Mouse (Mus musculus) thymus, postnatal 10 days (tissue): ENCODE measurements around the gene Magi2.

ENCODE experiments used
- DNase-seq, 2 experiments: peaks; one replicate each; pipeline ENCODE4 v3.0.0; 2021; ENCODE audit warnings: low spot score in 2 of 2

Magi2 gene

DNA sequence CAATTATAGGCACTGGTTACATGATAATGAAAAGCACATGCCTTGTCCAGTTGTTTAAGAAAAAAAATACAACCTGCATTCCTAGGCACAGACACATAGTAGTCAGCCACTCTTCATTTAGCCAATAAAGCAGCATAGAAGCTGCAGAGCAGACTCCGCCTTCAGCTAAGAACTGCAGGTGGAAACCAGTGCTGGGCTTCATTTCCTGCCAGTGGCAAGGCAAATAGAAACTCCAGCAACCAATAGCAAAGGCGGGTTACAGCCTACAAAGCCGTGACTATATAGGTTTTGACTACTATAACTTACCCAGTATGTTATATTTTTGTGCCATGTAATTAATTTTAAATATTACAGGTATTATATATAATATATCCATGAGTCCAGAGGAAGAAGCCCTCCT is 1135.3 kb downstream of the Magi2 start:
- DNase-seq: peak in 1 of 2 experiments; percentile 5

DNA sequence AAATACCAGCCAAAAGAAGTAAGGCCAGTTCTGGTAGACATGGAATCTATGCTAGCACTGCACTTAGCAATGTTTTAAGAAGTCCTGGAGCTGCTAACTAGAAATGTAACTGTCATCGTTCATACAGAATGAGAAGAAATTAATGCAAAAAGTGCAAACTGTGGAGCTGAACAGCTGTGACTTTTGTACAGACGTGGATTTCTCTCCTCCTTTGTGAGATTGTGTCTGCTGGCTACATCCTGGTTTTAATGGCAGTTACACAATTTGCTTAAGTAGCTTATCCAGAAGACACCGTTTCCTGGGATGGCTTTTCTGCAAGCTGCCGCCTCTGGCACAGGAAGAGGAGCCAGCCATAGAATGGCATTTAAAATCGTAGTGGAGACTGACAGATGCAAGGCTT is 1136.4 kb downstream of the Magi2 start:
- DNase-seq: no peak

DNA sequence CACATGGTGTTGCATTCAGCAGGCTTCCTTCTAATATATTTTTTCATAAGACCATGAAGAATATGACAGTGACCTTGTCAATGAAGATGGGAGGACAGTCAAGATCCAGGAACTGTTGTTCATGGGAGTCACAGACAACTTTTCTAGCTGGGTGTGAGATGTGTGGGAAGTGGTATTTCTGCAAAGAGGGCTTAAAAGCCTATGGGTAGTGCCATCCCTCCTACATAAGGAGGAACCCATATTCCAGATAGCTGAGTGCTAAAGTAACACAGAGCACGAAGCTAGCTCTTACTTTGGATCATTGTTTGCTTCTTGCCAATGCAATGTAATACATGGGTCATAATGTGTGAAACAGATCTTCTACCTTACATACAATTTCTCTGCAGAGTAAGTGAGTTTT is 1146.8 kb downstream of the Magi2 start:
- no peak for DNase-seq

DNA sequence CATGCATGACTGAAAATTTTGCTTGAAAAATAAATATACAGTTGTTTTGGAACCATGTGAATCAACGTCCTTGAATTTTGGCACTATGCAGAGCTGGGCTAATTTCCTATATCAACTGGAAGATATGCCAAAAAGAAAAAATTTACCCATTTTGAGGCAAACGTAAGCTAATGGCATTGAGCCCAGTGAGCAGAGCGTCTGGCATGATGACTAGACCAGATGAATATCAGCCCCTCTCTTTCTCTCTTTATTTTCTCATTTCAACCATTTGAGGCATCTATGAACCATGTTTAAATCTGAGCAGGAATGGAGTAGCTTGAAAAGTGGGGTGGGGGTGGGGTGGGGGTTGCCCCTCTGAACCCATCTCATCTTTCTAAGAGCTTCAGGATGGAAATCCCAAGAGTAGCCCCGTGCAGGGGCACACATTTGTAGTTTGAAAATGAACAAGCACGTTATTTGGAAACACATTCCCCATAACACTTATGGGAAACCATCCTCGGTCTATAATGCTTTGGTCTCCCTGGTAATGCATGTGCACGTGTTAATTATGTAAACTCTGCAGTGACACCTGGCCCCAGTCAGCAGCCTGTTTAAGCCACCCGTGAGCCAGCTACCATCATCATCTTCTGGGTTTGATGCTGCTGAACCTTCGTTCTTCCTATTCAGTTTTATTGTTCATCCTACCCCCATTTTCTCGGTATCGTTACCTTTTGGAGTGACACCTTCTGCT is 1151.4 kb downstream of the Magi2 start:
- DNase-seq: no peak

DNA sequence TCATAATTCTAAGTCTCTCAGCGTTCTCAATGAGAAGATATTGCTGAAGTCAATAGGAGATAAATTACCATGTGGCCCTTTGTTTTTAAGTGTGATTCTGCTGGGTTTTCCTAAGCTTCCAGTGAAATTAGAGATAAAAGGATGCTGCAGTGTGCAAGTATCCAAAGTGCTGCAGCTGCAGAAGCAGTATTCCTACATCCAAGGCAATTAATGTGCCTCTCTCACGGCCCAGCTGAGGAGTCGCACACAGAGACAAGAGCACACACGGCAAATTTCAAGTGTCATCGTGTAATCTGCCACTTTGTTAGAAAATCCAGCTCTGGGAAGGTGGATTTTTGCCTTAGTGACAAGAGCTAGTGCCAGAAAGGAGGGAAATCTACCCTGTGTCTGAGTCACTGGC is 1177.7 kb downstream of the Magi2 start:
- DNase-seq: no peak

DNA sequence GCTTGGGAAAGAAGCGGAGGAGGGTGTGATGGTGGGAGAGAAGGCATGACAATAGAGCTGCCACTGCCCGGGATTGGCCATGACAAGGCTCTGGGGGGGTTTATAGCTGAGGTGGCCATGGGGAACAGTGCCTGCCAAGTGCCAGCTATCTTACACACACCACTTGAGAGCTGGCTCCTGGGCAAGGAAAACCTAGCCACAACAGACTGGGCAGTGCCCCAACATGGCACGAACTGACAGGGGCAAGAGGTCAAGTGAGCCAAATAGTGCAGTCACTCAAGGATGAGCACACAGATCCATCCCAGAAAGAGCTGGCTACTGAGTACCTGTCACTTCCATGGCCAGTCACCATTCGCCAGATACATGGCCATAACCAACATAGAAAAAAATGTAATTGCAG is 1179.8 kb downstream of the Magi2 start:
- DNase-seq: no peak

DNA sequence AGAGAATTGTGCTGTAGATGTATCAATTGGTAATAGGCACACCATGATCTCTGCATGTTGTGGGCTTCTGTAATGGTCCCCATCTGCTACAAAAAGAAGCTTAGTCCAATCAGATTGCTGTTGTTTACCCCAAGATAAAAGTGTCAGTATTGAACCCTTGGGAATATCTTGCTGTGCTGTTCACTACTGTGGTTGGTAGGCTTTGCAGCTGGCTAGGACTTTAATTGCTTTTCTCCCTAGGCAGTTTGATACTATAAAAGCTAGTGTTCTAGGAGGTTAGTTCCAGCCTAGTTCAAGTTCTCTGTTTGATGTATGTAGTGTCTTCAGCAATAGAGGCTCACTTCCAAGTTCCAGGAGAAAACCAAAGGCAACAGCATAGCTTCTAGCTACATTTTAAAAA is 1188.5 kb downstream of the Magi2 start:
- DNase-seq: no peak

DNA sequence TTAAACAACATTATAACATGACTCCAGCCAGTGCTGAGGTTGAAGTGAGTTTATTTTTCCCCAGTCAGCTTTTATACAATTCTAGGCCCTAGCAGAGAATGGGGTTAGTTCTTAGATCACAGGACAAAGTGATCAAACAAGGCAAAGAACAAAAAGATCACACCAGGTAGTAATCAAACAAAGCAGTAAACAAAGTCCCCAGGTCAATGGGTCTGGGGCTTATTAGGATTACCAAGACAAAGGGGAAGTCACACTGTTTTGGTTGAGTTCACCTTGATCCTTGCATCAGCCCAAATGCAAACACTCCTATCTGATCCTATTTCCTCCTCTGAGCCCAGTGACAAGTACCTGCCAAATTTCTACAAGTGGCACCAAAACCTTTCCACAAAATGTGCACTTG is 1190.5 kb downstream of the Magi2 start:
- no peak for DNase-seq

DNA sequence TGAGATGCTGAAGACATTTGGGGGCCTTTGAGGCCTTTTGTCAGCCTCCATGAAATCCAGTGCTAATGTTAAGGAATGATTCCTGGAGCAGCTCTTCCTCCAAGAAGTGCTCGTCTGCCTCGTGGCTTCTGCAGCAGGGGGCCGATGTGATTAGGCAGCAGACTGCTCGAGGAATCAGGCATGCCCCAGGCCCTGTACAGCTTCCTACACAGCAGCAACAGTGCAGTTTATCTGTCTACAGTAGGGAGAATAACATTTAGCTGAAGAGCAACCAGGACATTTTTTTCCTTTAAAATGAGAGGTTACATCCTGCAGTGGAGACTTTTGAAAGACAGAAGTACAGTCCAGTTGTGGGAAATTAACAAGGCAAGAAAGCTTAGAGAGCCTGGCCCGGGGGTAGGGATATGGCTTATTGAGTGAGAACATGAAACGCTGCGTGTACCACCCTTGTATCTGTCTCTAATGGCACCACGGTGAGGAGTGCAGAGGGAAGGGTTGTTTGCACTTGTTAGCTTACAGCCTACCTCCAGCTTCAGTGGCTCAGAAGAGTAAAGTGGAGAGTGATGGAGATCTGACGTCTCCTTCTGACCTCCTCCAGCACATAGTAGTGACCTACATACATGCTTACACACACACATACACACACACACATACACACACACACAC is 1205.4 kb downstream of the Magi2 start:
- no peak for DNase-seq

DNA sequence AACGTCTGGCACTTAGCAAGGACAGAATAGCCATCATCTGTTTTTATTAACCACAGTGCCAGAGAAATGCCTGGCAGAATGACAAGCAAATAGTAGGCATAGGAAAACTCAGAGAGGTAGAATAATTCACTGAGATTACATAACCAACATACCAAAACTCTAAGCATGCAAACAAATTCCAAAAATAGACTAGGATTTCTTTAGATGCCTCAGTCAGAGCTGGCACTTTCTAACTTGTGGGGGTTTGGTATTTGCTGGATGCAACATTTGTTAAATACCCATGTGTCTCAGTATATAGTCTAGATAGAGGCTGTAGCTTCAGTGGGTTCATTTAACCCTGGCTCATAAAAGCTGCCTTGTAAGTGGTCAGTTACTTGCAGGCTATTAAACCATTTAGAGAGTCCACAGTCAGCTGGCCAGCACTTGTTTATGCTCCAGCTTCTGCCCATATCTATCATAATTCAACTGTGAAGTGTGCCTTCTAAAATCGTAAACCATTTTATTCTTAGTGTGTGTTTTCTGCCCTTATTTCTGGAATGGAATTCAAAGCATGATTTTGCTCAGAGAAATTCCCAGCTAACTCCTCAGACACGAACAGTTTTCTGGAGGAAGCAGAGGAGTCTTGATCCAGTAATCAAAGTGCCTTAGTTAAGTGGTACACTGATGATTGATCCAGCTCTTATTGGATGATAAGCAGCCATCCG is 1219.8 kb downstream of the Magi2 start:
- DNase-seq: no peak

DNA sequence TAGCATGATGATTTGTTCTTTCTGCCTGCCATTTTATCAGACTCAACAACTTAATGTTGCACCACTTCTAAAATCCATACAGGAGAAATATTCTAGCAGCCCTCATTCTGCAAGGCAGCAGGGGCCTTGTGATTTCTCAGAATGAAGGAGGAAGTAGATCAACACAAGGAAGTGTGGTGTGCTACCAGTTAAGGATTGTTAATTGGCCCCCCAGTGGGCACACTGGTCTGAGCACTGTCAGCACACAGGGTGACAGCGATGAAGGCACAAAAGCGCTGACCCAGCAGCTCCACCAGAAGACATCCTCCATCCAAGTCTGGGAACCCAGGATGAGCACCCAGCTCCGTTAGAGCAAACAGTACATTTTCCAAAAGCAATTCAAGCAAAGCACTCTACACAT is 1229.3 kb downstream of the Magi2 start:
- DNase-seq: no peak

DNA sequence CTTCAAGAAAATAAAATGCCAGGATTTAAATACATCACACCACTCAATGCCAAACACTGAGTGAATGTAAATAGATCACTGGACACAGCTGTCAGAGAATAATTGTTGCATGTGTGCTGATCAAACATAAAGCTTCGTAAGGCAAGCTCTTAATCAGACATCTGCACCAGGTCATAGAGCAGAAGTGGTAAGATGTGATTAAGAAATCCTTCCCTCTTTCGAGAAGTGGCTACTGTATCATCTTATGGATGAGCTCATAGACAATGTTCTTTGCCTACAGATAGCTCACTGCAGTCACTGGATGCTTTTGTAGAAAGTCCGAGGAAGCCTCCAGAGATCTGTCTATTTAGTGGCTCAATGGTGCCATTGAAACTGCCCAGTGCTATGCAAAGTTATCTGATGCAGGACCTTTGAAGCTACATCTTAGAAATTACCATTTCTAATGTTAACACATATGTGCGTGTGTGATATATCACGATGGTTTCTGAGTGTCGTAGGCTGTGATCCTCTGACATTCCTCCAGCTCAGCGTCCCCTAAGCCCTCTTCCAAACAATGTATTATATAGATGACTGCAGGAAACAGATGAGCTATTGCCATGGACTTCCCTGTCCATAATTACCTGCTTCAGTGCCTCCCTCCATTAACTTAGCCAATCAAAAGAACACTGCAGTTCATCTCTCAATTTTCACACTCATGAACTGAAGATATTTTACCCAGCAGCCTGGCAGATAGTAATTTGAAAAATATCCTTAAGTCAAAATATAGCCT is 1231.1 kb downstream of the Magi2 start:
- DNase-seq: no peak

DNA sequence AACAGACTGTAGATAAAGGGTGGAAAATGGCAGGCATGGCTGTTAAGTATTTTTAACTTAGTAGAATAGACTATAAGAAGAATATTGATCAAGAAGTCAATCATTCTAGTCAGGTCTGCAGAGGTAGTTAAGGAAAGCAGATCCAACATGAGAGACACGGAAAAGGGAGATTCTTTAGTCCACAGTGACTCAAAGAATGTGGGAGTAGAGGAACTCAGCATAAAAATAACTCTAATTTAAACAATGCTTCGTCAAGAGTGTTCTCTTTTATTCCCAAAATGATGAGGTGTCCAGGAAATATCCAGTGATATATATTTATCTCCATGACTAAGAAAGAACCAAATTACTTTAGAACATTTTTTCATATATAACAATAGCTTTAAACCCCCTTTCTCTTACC is 1234.9 kb downstream of the Magi2 start:
- DNase-seq: no peak

DNA sequence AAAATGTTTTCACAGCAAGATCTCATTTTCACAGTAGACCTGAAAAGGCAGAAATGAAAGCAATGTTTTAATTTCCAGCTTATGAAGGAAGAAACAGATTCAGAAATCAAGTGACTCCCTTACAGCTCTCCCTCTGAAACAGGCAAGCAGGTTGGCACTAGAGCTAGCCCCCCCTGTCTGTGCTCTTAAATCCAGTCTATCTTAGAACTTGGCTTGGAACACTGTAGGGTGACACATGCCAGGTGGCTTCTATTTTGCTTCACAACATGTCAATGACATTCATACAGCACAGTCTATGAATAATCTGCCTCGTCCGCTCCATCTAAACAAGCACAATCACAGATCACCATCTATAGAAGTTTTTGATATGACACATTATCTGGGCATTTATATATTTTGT is 1235.5 kb downstream of the Magi2 start:
- DNase-seq: no peak

DNA sequence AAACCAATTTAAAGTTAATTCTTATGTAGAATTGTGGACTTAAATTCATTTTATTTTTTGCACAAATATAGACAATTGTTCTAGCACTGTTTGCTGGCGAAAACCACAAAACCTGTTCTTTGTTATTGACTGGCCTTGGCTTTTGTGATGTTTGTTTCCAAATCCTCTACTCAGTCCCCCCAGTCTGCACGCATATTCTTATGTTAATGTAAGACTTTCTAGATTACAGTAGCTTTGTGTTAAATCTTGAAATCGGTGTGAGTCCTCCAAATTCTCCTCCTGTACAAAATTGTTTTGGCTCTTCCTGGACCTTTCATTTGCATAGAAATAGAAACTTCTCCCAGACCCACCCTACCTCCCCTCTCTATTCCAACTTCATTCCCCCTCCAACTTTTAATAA is 1242.9 kb downstream of the Magi2 start:
- DNase-seq: no peak

DNA sequence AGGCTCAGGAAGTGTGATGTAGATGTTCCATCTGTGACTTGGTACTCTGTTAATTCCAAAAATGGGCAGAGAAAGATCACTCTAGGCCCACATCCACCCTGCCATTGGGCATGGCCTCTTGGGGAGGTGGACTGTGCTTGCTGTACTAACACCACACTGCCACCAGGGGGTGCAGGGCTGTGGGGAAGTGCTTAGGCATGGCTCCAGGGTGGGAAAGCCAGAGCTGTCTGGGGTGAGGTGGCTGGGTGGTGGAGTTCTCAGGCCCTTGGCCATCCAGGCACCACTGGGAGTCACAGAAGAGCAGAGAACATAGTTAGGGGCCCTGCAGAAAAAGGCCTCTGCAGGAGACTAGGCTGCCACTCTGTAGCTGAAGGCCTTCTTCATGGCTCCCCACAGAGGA is 1243.6 kb downstream of the Magi2 start:
- DNase-seq: peak; percentile 18 to 69

DNA sequence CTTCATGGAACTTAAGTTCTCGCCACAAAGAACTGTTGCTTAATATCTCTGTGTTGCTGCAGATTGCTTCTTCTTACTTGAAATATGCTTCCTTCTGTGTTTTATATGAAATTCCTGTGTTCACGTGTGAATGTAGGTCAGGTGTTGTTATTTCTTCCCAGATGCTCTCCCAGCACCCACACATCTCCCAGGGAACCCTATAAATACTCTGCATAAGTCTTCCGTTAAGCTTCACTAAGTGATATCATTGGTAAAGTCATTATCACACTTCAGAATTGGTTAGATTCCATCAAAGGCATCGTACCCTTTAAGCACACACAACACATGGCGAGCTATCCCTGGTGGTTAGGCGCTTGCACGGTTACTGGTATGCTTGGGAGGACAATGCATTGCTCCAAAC is 1257.7 kb downstream of the Magi2 start:
- no peak for DNase-seq

DNA sequence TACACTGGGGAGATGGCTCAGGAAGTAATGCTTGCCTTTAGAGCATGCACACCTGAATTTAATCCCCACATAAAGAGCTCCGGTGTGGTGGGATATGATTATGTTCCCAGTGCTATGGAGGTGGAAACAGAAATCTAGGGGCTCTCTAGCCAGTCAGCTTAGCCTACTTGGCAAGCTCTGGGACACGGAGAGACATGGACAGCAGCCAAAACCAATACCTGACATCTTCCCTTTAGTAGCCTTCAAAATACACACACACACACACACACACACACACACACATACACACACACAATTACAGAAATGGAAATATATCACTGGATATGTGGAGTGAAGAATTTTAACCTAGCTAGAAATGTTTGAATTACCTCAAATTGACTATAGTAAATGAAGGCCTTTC is 1265.1 kb downstream of the Magi2 start:
- no peak for DNase-seq

DNA sequence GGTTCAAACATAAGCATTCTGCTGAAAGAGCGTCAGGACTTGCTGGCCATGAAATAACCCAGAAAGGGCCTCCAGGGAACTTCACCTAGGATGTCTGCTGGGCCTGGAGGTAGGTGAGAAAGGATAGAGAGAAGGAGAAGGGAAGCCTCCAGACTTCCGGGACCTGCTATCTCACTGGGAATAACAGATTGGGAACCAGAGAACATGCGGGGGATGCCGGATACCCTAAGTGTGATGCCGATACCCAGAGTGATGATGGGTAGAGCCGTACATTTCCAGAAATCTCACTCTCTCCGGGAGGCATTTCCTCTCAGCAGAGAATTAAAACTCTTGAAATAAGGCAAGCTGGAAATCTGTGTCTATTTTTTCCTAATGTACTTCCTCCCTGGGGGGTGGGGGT is 1265.8 kb downstream of the Magi2 start:
- DNase-seq: no peak

DNA sequence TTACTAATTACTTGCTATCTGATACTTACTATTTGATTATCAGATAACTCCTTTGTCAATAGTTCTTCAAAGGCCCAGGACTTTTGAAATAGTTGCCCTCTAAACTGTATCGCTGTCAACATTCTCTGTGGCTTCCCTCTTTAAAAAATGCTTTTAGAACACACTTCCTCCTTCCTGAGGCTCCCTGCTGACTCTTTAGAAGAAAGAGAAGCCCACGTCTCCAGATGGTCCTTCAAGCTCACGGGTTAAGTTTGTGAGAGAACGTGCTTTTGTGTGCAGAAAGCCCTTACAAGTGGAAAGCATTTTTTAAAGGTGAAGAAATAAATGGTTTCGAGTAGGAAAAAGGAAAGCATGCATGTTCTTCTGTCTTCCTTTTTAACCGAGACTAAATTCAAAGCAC is 1267.2 kb downstream of the Magi2 start:
- no peak for DNase-seq

DNA sequence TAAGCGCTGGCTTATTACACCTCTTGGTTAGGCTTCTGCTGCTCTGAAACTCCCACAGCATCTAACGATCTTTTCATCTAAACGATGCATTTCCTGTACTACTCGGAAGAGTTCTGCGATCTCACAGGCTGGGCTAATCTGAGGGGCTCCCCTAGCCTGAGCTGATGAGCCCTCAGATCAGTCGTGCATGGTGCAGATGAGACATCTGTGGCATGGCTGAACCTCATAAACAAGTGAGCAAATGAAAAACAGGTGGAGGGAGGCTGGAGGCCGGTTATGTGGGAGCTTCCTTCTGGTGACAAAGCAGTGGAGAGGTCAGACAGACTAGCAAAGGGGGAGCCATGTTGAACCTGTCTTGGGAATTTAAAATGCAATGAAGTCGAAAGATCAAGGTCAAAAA is 1270.1 kb downstream of the Magi2 start:
- DNase-seq: peak; percentile 22 to 39

DNA sequence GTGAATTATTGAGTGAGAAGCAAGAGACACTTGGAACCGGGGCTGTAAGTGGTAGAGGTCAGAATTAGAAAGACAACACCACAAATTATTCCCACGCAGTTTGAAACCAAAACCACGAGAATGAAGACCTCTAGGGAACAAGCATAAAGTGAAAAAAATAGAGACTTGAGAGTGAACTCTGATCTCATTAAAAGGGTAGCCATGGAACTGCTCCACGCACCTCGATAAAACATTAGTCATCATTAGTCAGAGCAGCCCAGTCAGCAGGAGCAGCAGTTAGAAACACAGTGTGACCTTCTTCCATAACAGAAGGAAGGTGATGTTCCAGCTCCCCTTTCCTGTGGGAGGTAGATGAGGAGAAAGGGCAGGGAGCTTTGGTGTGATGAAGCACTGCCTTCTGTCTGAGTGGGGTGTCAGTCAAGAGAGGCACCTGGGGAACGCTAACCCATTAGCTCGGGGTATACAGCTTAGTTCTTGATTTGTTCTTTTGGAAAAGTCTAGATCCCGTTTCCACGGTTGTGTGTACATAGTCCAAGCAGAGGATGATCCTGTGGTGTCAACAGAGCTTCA is 1272.3 kb downstream of the Magi2 start:
- no peak for DNase-seq
